Mouse (Mus musculus): ENCODE data around the gene 1700028P14Rik.

DNA sequence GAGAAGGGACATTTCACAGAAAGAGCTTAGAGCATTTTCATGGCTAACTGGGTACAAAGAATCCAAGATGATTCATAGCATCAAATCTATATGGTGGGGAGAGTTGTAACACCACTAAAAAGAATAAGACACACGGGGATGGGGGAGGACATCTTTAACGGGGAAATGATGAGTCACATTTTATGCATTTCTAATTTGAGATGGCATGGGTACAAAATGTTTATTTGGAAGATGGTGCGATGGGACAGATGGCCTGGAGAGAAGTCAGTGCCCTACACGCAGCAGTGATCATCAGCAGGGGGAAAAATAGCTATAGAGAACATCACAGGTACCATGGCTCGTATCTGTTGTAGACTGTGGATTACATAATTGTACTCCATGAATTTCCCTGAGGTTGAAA, 88.9 kb downstream of the 1700028P14Rik start:
- TF ChIP-seq CTCF (IDR thresholded peaks at IDR 0.05; ENCODE audit: extremely low read depth, insufficient read depth, insufficient read length, insufficient replicate concordance) = no peak
- no peak for TF ChIP-seq POLR2A (IDR thresholded peaks at IDR 0.05; ENCODE audit: low read depth, low read length)

Data from spleen, adult 2 months (tissue).